Mouse (Mus musculus) testis, adult 2 months (tissue): ENCODE measurements at regions not wholly inside any gene's neighbourhood (a gene's known extent, or its start where the extent isn't known, plus 50 kb on each side); places are given as distances from the start of the nearest gene placed in this dataset.

Experiments
- CTCF ChIP-seq: fragments of 200-500 bp; IDR thresholded peaks from 2 replicates; pipeline ENCODE4 v1.5.1; 2012; ENCODE audit warnings: low read depth, mild to moderate bottlenecking, inconsistent platforms, low read length, moderate library complexity; ENCODE audit not compliant: control insufficient read depth, insufficient read depth, insufficient replicate concordance
- POLR2A ChIP-seq: fragments of 200-500 bp; IDR thresholded peaks from 2 replicates; pipeline ENCODE4 v1.6.1; 2012; ENCODE audit warnings: low read depth, mild to moderate bottlenecking, inconsistent platforms, low read length, moderate library complexity; ENCODE audit not compliant: control insufficient read depth

DNA sequence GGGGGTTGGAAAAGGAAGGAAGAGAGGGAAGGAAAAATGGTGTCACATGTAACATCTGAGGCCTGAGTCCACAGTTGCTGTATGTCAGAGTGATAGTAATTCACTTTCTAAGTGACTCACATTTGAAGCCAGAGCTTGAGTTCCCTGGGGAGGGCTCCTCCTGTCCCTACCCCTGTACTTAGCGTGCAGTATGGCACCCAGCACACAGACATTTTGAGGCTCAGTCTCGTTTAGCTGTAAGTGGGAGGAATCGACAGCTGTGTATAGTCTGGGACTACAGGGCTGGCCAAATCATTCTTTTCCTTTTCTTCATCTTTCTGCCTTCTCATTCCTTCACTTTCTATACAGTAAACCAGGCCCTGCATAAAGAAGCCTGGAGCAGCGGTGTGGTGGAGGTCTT is 202.4 kb upstream of the Sall1 start:
- TF ChIP-seq POLR2A (no peak), CTCF (no peak)
